Mouse (Mus musculus): ENCODE results near the gene Efcab8.
"Not testable (repeated sequence)": the region's sequence is repeated elsewhere in the genome, so short reads cannot be mapped to it uniquely, and the experiment has no call there.

Efcab8 gene

GRCm38 (mm10) chr2:153825900-153826299 is 46.2 kb downstream of the Efcab8 start:
- DNase-seq (ENCODE audit: low spot score) = not testable (repeated sequence)

DNA sequence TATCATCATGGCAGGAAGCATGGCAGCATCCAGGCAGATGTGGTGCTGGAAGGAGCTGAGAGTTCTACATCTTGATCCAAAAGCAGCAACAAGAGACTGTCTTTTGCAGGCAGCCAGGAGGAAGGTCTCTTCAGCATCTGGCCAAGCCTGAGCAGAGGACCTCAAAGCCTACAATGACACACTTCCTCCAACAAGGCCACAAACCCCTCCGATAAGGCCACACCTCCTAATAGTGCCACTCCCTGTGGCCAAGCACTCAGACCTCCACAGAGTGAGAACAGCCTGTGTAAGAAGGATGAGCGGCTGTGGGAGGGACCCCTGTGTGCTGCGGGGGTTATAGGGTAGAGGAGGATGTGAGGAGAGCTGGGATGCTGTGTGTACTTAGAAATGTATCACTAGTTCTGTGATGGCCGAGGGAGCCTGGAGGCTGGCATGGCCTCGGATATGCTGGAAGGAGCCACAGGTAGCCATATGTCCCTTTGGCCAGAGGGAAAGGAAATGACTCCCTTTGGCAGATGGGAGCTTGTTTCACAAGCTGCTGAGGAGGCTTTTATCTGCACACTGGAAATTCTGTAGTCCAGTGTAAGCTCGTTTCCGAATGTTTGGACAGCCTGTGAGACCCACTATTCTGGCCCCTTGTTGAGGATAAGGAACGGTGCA is 47.6 kb downstream of the Efcab8 start:
- DNase-seq (ENCODE audit: low spot score) = no peak

- no peak for DNase-seq (ENCODE audit: low spot score)
Observed at GRCm38 (mm10) chr2:153828704-153829103, 49.0 kb downstream of the Efcab8 start.

DNA sequence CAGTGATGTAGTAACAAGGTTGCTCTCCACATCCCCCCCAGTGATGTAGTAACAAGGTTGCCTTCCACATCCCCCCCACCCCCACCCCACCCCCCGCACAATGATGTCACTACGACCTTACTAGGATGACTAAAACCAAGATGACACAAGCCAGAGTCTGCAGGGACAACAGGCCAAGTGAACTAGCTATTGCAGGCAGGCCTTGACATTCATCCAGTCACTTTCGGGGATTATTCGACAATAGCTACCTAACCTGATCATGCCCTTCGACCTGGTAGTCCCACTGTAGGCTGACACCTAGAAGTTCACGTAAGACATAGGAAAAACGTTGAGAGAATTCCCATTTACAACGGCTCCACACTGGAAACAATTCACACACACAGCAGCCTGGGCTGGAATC is 53.6 kb downstream of the Efcab8 start:
- no peak for DNase-seq (ENCODE audit: low spot score)

DNA sequence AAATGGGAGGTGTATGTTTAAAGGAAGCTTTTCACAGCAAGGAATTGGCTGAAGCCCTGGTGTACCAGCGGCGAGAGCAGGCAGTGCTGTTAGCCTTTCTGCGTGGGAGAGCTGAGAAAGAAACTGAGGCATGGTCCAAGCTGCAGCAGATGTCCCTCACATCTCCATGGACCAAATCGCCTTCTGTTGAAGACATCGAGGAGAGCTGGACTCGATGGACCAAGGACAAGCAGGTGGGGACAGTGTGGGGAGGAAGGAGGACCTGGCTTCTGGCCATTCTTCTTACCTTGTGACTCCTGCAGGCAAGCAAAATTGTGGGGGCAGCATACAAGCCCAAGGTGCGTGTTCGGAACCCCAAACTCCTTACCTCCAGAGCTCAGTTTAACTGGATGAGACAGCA is 63.1 kb downstream of the Efcab8 start:
- DNase-seq (ENCODE audit: low spot score) = no peak

- no peak for DNase-seq (ENCODE audit: low spot score)
Observed at GRCm38 (mm10) chr2:153848389-153848788, 68.7 kb downstream of the Efcab8 start.

GRCm38 (mm10) chr2:153850351-153851029 is 70.8 kb downstream of the Efcab8 start:
- DNase-seq (ENCODE audit: low spot score) = no peak

- DNase-seq (ENCODE audit: low spot score) = peak; percentile 21
Observed at GRCm38 (mm10) chr2:153851030-153851360, 71.3 kb downstream of the Efcab8 start.

DNA sequence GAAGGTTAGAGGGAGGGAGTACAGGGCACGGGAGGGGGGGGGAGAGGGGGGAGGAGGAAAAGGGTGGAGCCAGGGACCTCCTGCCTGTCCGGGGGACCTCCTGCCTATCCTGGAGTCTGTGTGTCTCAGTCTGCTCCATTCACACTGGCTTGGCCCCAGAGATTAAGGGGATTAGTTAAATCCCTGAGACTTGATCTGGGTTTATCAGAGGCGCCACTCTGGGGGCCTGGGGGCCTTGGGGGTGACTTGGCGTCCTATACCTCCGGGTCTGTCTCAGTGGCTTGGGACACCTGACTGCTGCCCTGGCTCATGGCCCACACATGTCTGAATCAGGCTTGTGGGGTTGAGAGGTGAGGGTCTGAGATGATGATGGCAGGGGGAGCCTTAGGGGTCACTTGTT is 73.8 kb downstream of the Efcab8 start:
- DNase-seq (ENCODE audit: low spot score) = no peak

- DNase-seq (ENCODE audit: low spot score) = no peak
Observed at GRCm38 (mm10) chr2:153859581-153859980, 79.8 kb downstream of the Efcab8 start.

DNA sequence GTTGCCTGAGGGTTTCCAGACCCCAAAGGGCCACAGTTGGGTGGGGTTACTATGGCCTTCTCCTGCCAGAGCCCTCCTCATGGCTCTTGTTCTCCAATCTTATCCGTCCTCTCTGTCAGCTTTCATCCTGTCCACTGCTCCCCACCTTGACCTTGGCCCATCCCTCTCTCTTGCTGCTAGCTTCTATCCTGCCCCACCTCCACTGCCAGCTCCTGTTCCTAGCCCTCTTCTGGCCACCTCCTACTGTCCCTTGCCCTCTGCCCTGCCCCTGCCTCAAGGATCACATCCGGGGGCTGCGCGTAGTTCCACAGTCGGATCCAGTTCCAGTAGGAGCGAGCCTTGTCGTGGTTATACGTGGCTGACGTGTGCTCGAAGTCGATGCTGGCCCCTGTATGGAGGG is 80.6 kb downstream of the Efcab8 start:
- DNase-seq (ENCODE audit: low spot score) = no peak

- DNase-seq (ENCODE audit: low spot score) = no peak
Observed at GRCm38 (mm10) chr2:153860715-153861114, 81.0 kb downstream of the Efcab8 start.

- DNase-seq (ENCODE audit: low spot score) = no peak
Observed at GRCm38 (mm10) chr2:153861960-153862359, 82.2 kb downstream of the Efcab8 start.

DNA sequence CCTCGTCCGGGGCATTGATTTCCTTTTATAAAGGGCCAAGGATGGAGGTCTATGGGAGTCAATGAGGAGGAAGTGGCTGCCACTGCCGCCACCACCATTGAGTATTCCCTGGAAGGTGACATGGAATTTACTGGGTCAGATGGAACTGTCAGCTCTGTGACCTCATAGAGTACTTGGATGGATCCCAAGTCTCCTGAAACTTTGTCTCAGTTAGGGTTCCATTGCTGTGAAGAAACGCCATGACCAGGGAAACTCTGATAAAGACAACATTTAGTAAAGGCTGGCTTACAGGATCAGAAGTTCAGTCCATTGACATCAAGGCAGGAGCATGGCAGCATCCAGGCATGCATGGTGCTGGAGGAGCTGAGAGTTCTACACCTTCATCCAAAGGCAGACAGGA is 91.3 kb downstream of the Efcab8 start, which contains the start of gene Sun5:
Gene Sun5 (minus strand): TSS at position 101 of the 400 bp plus-strand sequence.
- DNase-seq (ENCODE audit: low spot score) = no peak

DNA sequence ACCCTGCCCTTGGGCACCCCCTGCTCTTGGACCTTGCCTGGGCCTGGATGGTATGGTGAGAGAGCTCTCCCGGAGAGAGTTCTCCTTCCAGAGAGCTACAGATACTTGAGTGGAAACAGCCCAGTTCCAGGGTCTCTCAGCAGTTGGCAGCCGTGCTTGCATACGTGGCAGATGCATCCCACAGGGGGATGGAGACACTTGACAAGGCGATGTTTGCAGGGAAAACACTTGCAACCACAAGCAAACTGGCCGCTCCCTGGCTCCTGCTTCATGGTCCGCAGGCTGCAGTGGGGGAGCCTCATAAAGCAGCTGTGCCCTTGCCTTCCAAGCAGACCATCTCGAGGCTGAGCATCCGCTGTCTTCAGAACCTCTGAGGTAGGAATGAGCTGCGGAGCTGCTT is 95.0 kb downstream of the Efcab8 start, which contains the start of gene Bpifb2:
Gene Bpifb2 (plus strand): TSS at position 301 of the 400 bp plus-strand sequence.
- no peak for DNase-seq (ENCODE audit: low spot score)
